Mouse (Mus musculus): ENCODE results near the gene Peak1. TPM values are rescaled to one million over a fixed set of nuclear protein-coding genes. Genes with fewer than 3 reads are reported as not detected.
"Not testable (repeated sequence)": the region's sequence is repeated elsewhere in the genome, so short reads cannot be mapped to it uniquely, and the experiment has no call there.

The Peak1 gene
- total and polyA plus RNA-seq, 3 experiments: 2.8 to 11.7 TPM; not detected in 1

DNA sequence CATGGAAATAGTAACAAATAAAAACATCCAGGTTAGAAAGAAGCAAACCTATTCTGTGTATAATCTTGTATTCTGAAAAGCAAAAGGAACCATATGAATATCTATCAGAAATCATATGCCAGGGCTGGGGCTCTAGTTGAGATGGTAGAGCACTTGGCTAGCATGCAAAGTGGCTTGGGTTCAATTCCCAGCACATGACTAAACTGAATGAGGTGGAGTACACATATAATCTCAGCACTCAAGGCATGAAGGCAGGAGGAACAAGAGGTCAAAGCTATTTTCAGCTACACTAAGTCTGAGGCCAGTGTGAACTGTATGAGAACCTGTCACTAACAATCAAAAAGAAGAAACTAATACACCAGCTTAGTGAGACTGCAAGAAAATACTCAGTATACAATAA lies 187.0 kb downstream of the Peak1 start:
- Histone ChIP-seq H3K79me2 (ENCODE audit: control insufficient read depth, insufficient read depth, low read length, poor library complexity) (no peaks in the 10 kb centered on the region), H3K9ac (ENCODE audit: control insufficient read depth, low read depth, low read length, poor library complexity, severe bottlenecking) (no peak overlapping the region), H3K27ac (ENCODE audit: control insufficient read depth, low read depth, low read length) (no peak overlapping the region), H3K4me3 (ENCODE audit: control insufficient read depth in 1 of 2, insufficient read depth in 1 of 2, low read depth in 2 of 2, low read length in 2 of 2) (no peak overlapping the region), H3K4me1 (ENCODE audit: control insufficient read depth in 1 of 2, insufficient read depth in 2 of 2, low read length in 2 of 2) (no peaks in the 10 kb centered on the region), H3K27me3 (ENCODE audit: control insufficient read depth in 1 of 2, insufficient read depth in 2 of 2, low read length in 2 of 2) (no peaks in the 10 kb centered on the region), H3K36me3 (ENCODE audit: control insufficient read depth in 1 of 2, insufficient read depth in 2 of 2, low read length in 2 of 2) (peaks cover 0 to 2% of the 10 kb centered on the region in 2 experiments; a peak in 3 of 4 replicates), H3K9me3 (replicated peaks; ENCODE audit: insufficient read depth, low read length) (no peaks in the 10 kb centered on the region)
- TF ChIP-seq MAFK (IDR thresholded peaks at IDR 0.05; ENCODE audit: borderline replicate concordance, low read depth, low read length) (no peak), CHD1 (IDR thresholded peaks at IDR 0.05; ENCODE audit: low read depth, low read length) (no peak), USF1 (IDR thresholded peaks at IDR 0.05; ENCODE audit: low read depth, low read length) (no peak), USF2 (IDR thresholded peaks at IDR 0.05; ENCODE audit: borderline replicate concordance in 1 of 2, insufficient read depth in 1 of 2, low read depth in 1 of 2, low read length in 2 of 2) (no peak), UBTF (IDR thresholded peaks at IDR 0.05; ENCODE audit: borderline replicate concordance, insufficient read depth, low read depth, low read length) (no peak), BHLHE40 (IDR thresholded peaks at IDR 0.05; ENCODE audit: borderline replicate concordance, low read depth, low read length) (no peak), RAD21 (IDR thresholded peaks at IDR 0.05; ENCODE audit: low read depth, low read length) (no peak), SIN3A (IDR thresholded peaks at IDR 0.05; ENCODE audit: low read length) (no peak), MYB (IDR thresholded peaks at IDR 0.05; ENCODE audit: low read depth, low read length) (no peak)
- DNase-seq (ENCODE audit: low read depth, low spot score): no peak

GRCm38 (mm10) chr9:56227626-56228025 lies 190.2 kb downstream of the Peak1 start:
- H3K36me3 ChIP-seq (ENCODE audit: control insufficient read depth in 1 of 2, insufficient read depth in 2 of 2, low read length in 2 of 2): peaks cover 0 to 2% of the 10 kb centered on the region in 2 experiments; a peak in 2 of 4 replicates
- no peak for TF ChIP-seq TCF12 (IDR thresholded peaks at IDR 0.05; ENCODE audit: low read depth, low read length)
- no peak for TF ChIP-seq POLR2AphosphoS5 (IDR thresholded peaks at IDR 0.05; ENCODE audit: borderline replicate concordance, low read depth, low read length)
- TF ChIP-seq MAFK (IDR thresholded peaks at IDR 0.05; ENCODE audit: borderline replicate concordance, low read depth, low read length): no peak
- no peak for TF ChIP-seq EP300 (IDR thresholded peaks at IDR 0.05; ENCODE audit: low read depth in 1 of 2, low read length in 2 of 2)
- TF ChIP-seq NRF1 (IDR thresholded peaks at IDR 0.05; ENCODE audit: insufficient read depth, low read depth, low read length, poor library complexity, severe bottlenecking): no peak
- TF ChIP-seq KAT2A (conservative IDR thresholded peaks at IDR 0.05; ENCODE audit: low read depth, low read length): no peak
- no peak for TF ChIP-seq HCFC1 (IDR thresholded peaks at IDR 0.05; ENCODE audit: low read depth, low read length)
- no peak for TF ChIP-seq GABPA (IDR thresholded peaks at IDR 0.05; ENCODE audit: low read depth, low read length)
- no peak for TF ChIP-seq GATA1 (IDR thresholded peaks at IDR 0.05; ENCODE audit: low read depth, low read length)
- no peak for TF ChIP-seq ELF1 (IDR thresholded peaks at IDR 0.05; ENCODE audit: low read depth, low read length)
- TF ChIP-seq CHD2 (IDR thresholded peaks at IDR 0.05; ENCODE audit: low read length): no peak
- TF ChIP-seq MYB (IDR thresholded peaks at IDR 0.05; ENCODE audit: low read depth, low read length): no peak
- no peak for TF ChIP-seq MYC (IDR thresholded peaks at IDR 0.05; ENCODE audit: low read depth, low read length)
- TF ChIP-seq ZKSCAN1 (IDR thresholded peaks at IDR 0.05; ENCODE audit: low read depth, low read length): no peak
- H3K9me3 ChIP-seq (replicated peaks; ENCODE audit: insufficient read depth, low read length): no peaks in the 10 kb centered on the region
- no peak for DNase-seq (ENCODE audit: low read depth, low spot score)
- no peaks in the 10 kb centered on the region for H3K27me3 ChIP-seq (ENCODE audit: control insufficient read depth in 1 of 2, insufficient read depth in 2 of 2, low read length in 2 of 2)
- no peak overlapping the region for H3K4me3 ChIP-seq (ENCODE audit: control insufficient read depth in 1 of 2, insufficient read depth in 1 of 2, low read depth in 2 of 2, low read length in 2 of 2)
- H3K4me1 ChIP-seq (ENCODE audit: control insufficient read depth in 1 of 2, insufficient read depth in 2 of 2, low read length in 2 of 2): no peaks in the 10 kb centered on the region
- no peak overlapping the region for H3K9ac ChIP-seq (ENCODE audit: control insufficient read depth, low read depth, low read length, poor library complexity, severe bottlenecking)
- no peaks in the 10 kb centered on the region for H3K79me2 ChIP-seq (ENCODE audit: control insufficient read depth, insufficient read depth, low read length, poor library complexity)
- no peak overlapping the region for H3K27ac ChIP-seq (ENCODE audit: control insufficient read depth, low read depth, low read length)

DNA sequence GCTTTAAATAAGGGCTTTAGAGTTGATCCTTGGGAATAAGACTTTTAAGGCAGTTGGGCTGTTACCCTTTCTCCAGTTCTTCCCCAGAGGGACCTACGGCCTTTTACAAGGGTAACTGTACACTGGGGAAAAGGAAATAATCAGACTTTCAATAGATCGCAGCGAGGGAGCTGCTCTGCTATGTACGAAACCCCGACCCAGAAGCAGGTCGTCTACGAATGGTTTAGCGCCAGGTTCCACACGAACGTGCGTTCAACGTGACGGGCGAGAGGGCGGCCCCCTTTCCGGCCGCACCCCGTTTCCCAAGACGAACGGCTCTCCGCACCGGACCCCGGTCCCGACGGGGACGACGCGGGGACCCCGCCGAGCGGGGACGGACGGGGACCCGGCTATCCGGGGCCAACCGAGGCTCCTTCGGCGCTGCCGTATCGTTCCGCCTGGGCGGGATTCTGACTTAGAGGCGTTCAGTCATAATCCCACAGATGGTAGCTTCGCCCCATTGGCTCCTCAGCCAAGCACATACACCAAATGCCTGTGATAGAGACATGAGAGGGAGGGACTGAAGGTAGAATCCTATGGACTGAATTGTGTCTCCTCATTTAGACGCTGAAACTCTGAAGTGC lies 194.3 kb downstream of the Peak1 start:
- not testable (repeated sequence) for H3K36me3 ChIP-seq (ENCODE audit: control insufficient read depth in 1 of 2, insufficient read depth in 2 of 2, low read length in 2 of 2); H3K9me3 ChIP-seq (replicated peaks; ENCODE audit: insufficient read depth, low read length); H3K4me3 ChIP-seq (ENCODE audit: control insufficient read depth in 1 of 2, insufficient read depth in 1 of 2, low read depth in 2 of 2, low read length in 2 of 2); H3K27ac ChIP-seq (ENCODE audit: control insufficient read depth, low read depth, low read length); H3K4me1 ChIP-seq (ENCODE audit: control insufficient read depth in 1 of 2, insufficient read depth in 2 of 2, low read length in 2 of 2); H3K27me3 ChIP-seq (ENCODE audit: control insufficient read depth in 1 of 2, insufficient read depth in 2 of 2, low read length in 2 of 2); DNase-seq (ENCODE audit: low read depth, low spot score); H3K79me2 ChIP-seq (ENCODE audit: control insufficient read depth, insufficient read depth, low read length, poor library complexity); H3K9ac ChIP-seq (ENCODE audit: control insufficient read depth, low read depth, low read length, poor library complexity, severe bottlenecking)

Measured in MEL (cell line).